Mouse (Mus musculus): ENCODE results near the gene Ckap5.

- no peak for TF ChIP-seq POLR2A (IDR thresholded peaks at IDR 0.05; ENCODE audit: low read depth, low read length)
- no peak for TF ChIP-seq CTCF (IDR thresholded peaks at IDR 0.05; ENCODE audit: extremely low read depth, insufficient read depth, insufficient read length, insufficient replicate concordance)
These were observed 46.2 kb upstream of the Ckap5 start for GRCm38 (mm10) chr2:91480399-91480801.

Measured in spleen, adult 2 months (tissue).